Mouse (Mus musculus) monocyte, adult 2 months (primary cell): ENCODE data around the gene Gm3776.
"Not testable (repeated sequence)": the region's sequence is repeated elsewhere in the genome, so short reads cannot be mapped to it uniquely, and the experiment has no call there.

ENCODE experiments used
- DNase-seq, 2 experiments: peaks; one replicate each; pipeline ENCODE4 v3.0.0; 2022; ENCODE audit warnings: low spot score in 2 of 2, low read depth in 1 of 2

Gene Gm3776

DNA sequence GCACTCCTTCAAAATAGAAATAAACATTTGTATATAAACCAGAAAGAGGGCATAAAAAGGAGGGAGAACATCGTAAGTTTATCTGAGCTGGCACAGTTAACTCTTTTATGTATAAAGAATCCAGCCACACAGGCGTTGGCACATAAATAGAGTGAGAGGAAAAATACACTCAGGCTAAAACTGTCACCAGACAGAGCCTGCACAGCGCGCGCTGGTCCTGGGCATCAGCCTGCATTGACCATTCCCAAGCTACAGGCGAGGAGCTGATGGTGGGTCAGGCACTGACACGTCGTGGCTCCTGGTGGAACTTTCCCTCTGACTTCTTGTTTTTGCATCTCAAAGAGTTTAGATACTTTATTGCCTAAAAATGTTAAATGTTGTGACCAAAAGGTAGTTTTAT lies 35.5 kb downstream of the Gm3776 start:
- not testable (repeated sequence) for DNase-seq

DNA sequence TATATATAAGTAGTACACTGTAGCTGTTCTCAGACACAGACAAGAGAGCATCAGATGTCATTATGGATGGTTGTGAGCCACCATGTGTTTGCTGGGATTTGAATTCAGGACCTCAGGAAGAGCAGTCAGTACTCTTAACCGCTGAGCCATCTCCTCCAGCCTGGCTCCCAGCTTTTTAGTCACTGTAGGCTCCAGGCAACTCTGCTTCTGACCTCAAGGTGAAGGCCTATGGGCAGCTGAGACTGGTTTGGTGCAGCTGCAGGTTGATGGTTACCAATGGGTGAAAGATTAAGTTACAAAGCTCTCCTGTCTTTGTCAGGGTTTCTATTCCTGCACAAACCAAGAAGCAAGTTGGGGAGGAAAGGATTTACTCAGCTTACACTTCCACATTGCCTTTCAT lies 36.8 kb downstream of the Gm3776 start:
- DNase-seq: not testable (repeated sequence)

DNA sequence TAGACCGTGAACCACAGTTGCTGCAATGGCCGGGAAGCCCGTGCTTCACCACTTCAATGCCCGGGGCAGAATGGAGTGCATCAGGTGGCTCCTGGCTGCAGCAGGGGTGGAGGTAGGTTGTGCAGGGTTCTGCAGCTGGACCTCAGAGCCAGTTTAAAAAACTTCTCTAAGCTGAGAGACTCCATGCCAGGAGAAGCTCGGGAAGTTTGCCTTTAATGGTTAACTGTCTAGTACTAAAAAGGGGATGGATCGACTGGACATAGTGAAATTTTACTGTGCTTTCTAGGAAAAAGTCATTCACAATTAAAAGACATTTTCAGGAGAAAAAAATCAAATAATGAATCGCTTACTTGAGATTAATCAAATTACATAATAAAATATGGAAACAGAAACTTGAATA lies 37.9 kb downstream of the Gm3776 start:
- not testable (repeated sequence) for DNase-seq

DNA sequence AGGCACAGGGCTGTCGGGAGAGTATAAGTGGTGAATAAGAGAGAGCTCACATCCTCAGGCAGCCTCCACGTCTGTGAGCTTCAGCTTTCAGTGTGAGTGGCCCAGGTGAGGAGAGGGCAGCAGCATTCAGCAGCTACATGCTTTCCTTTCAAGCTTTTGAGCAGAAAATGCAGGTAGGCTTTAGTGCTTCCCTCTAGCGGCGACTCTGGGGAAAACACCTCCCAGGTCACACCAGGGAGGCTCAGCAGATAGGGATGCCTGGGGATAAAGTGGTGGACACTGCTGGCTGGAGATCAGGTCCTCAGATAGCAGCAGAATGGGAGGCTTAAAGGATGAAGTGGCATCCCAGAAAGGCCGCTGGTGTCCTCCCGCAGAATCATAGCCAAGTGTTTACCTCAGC lies 39.2 kb downstream of the Gm3776 start:
- not testable (repeated sequence) for DNase-seq

DNA sequence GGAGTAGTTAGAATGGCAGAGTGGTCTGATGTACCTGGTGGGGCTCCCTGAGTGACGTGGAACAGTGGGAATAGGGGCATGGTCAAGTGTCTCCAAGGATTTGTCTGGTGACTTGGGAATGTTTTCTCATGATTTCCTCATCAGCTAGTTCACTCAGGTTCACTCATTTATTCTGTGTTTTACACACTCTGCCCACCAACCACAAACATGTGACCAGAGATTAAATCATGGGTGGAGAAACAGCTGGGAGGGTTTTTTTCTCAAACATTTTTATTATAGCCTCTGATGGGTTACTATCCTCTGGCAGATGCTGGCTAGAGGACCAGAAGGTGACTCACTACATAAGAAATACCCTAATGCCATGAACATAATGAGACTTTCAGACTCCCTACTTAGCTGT lies 41.3 kb downstream of the Gm3776 start:
- no peak for DNase-seq

DNA sequence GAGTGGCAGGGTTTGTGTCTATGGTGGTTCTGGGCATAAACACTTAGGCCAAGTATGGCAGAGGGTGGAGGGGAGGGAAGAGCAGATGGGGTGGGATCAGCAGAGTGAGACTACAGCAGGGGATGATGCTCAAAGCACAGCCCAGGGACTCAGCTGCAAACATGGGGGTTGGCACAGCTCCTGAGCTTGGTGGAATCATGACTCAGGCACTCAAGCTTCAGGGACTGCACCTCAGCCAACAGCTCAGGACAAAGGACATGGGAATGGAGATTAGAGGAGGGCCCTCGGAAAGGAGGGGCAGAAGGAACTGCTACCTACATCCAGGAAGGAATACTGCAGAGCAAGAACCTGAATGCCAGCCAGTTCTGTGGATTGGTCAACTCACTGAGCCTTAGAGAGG lies 42.2 kb downstream of the Gm3776 start:
- not testable (repeated sequence) for DNase-seq

DNA sequence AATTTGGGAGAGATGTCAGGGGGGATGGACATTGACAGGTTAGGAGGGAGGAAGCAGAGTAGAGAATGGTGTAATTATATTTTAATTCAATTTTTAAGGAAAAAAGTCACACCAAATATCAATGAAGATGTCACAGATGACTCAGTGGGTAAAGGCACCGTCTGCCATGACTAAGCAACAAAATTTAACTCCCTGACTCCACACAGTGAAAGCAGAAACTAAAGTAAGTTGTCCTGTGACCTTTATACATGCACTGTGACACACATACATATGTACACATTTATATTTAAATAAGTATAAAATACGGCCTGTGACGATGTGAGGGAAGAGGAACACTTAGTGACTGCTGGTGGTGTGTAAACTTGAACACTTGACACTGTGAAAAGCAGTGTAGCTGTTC lies 51.2 kb downstream of the Gm3776 start:
- DNase-seq: not testable (repeated sequence)

DNA sequence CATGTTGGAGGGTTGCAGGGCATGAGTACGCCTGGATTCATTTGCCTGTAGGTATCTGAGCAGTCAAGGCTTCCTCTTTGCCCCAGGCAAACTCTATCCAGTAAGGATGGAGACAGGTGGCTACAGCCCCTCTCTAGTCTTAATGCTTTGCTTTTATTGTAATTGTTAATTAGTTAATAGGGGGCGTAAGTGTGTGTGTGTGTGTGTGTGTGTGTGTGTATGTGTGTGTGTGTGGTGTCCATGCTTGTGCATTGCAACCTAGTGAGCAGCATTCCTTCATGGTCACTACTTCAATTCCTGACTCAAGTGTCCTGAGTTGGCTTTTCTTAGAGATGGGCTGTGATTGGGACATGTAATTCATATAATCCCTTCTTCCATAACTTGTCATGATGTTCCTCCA lies 57.8 kb downstream of the Gm3776 start, which contains the start of gene Omt2a:
Gene Omt2a, minus strand, starts transcription at position 101 of the 400 bp plus-strand sequence.
- no peak for DNase-seq
